Mouse (Mus musculus): ENCODE measurements at regions not wholly inside any gene's neighbourhood (a gene's known extent, or its start where the extent isn't known, plus 50 kb on each side); places are given as distances from the start of the nearest gene placed in this dataset.
A peak's percentile ranks its signal among the peaks of the same experiment; 100 is the strongest.

DNA sequence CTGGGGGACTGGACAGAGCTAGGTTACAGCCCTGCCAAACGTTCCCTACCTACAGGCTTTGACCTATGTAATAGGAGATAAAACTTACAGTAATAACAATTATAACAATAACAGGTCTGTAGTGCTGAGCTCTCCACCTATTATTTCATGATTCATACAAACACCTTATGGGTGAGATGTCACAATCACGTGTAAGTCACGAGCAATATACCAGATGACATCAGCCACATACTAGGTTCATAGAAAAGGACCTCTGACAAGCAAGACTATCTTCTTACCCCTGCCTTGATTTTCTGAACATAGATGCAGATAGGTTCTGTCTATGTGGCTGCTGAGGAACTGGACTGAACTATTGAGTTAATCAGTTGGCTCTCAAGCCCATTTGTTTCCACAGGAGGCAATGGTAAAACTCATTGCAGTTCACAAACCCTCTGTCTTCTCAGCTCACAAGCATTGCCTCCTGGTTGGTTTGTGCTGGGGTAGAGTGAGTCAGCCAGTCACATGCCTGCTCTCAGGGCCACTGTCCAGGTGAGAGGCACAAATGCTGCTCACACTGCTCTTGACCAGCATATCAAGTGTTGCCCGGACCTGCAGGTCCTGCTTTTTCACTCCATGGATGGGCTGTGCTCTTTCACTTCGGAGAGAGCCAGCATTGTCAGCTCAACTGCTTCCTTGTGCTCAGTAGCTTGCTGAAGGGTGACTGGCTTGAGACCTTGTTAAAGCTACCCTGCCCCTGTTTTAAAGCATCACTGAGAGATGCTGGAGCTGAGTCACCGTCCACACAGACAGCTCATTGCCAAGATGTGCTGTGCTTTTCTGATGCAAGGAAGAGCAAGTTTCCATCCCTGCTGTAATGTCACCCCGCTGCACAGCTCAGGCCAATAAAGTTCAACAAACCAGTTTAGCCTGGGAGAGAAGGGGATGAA is 1275.9 kb downstream of the Gsdmc2 start:
- peak in 1 of 2 experiments; percentile 25 for DNase-seq

- DNase-seq = no peak
Measured at GRCm38 (mm10) chr15:62567431-62567830, 1277.5 kb downstream of the Gsdmc2 start.

DNA sequence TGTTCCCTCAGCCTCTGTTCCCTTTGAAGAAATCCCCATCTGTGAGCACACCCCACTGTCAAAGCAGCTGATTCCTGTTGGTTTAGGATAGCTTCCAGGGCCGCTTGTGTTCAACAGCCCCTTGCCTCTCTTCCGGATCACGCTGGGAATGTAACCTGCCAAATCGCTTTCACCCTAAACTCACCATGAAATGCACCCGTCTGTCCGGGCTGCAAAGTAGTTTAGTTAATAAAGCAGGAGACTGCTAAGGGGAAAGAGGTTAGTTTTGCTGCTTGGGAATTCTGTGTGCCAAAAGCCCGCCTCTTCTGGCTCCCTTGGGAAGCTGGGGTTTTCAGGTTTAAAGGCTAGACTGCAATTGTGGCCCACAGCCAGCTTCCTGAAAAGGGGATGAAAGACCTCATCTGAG is 1278.9 kb downstream of the Gsdmc2 start:
- peak in 1 of 2 experiments; percentile 19 for DNase-seq

GRCm38 (mm10) chr15:62533233-62533632 is 1311.7 kb downstream of the Gsdmc2 start:
- no peak for DNase-seq

DNA sequence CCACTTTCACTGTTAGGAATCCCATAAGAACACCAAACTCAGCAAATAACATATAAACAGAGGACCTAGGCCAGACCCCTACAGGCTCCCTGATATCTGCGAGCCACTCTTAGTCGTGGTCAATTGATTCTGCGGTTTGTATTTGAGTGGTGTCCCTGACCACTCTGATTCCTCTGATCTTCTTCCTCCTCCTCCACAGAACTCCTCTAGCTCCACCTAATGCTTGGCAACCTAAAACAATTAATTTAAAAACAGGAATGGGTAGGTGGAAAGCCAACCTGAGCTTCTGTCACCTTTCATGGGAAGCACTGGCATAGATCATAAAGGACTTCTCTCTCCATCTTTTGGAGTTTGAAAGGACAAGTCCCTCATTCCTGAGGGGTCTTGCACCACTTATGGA is 1316.0 kb downstream of the Gsdmc2 start:
- DNase-seq = no peak

DNA sequence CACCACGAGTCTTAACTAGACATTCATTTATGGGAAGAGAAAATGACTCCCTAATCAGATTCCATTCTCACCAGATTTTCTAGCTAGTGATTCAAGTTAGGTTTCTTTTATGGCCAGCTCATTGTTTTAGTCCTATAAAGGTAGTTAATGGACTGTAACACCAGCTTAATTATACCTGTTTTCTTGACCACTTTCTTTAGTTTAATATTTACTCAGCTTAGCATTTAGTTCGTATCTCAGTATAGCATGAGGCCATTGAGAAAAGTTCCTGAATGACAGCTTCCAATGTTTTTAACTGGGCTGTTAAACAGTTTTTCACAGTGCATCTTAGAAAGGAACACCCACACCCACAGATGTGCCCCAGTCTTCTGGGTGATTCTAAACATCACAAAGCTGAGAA is 1320.3 kb downstream of the Gsdmc2 start:
- no peak for DNase-seq

GRCm38 (mm10) chr15:62524135-62524534 is 1320.8 kb downstream of the Gsdmc2 start:
- DNase-seq = no peak

DNA sequence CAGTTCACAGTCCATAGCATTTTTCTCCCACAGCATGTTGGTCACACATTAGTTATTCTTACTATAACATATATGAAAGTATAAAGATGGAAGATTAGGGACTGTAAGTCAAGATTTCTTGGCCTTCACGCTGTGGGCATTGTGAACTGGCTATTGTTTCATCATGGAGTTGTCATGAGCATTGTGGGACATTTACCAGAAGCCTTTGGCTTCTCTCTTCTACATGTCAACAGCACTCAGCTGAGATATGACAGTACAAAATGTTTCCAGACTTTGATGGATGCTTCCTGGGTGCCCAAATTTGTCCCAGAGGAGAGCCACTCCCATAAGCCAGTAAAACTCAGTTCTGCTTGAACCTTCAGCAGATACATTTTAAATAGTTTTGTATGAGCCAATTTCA is 1331.5 kb downstream of the Gsdmc2 start:
- no peak for DNase-seq

- no peak for DNase-seq
Measured at GRCm38 (mm10) chr15:62511461-62511860, 1333.5 kb downstream of the Gsdmc2 start.

GRCm38 (mm10) chr15:62503866-62504265 is 1341.1 kb downstream of the Gsdmc2 start:
- DNase-seq = no peak

GRCm38 (mm10) chr15:62500966-62501365 is 1344.0 kb downstream of the Gsdmc2 start:
- no peak for DNase-seq

DNA sequence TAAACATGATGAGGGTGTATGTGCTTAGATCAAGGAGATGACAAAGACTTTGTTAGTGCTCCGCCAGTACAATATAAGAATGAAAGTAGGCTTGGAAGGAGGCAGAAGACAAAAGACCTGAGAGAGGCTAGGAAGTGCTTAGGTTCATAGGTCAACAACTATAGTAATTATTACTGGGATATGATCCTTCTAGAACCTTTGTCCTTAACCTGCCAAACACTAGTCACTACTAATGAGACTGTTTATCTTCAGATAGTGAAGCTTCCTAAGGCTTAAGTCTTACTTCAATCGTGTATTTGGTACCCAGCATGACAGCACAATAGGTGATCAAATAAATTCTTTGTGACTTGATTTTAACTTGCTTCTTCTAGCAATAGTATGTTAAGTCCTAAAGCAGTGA is 1344.5 kb downstream of the Gsdmc2 start:
- DNase-seq = no peak

- no peak for DNase-seq
Measured at GRCm38 (mm10) chr15:62496193-62496592, 1348.8 kb downstream of the Gsdmc2 start.

- no peak for DNase-seq
Measured at GRCm38 (mm10) chr15:62492350-62492749, 1352.6 kb downstream of the Gsdmc2 start.

DNA sequence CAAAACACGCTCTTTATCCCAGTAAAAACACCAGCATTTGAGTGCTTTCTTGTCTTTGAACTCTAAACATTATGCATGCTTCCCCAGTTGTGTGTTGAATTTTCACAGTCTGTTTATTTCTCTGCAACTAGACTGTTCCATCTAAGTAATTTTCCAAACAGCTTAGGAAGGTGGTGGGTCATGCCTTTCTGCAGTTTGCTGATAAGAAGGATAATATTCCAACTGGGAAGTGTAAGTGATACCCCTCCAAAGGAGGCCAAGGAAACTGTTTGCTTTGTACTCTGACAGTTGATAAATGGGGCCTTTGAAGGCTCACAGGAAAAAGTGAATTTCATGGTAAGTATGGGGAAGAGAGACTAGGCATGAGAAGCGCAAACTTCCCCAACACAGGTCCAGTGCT is 1354.4 kb downstream of the Gsdmc2 start:
- no peak for DNase-seq

- DNase-seq = no peak
Measured at GRCm38 (mm10) chr15:62486540-62486939, 1358.4 kb downstream of the Gsdmc2 start.

- no peak for DNase-seq
Measured at GRCm38 (mm10) chr15:62484350-62484749, 1360.6 kb downstream of the Gsdmc2 start.

GRCm38 (mm10) chr15:62483534-62483933 is 1361.4 kb downstream of the Gsdmc2 start:
- DNase-seq = no peak

DNA sequence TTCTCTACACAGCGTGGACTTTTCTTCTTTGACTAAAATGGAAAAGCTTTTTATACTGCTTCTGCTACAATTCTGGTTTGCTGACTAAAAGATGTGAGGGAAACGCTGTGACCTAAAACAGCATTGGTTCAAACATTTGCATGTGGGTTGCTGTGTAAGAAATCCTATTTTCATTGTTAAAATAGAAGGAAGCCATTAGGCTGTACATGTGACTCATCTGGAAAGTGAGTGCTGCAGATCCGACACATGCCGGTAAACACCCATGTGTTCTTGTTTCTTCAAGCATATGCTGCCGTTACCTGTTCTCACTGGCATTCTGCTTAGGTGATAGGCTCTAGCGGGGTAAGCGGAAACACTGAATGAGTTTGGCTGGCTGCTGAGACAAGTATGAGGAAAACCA is 1362.6 kb downstream of the Gsdmc2 start:
- DNase-seq = no peak

DNA sequence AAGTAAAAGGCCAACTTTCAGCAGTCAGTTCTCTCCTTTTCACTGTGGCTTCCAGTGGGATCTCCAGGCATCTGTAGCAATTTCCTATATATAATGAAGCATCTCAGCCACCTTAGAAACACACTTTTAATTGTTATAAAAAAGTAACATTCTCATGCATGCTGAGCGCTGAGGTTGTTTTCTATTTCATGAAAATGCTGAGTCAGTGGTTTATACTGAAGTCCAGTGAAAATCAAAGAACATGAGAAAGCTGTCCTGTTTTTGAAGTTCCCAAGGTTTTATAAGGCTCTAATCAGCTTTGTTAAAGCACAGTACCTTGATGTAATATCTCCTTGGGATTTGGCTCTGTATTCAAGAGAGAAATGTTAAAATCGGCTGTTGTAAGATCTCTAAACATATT is 1367.2 kb downstream of the Gsdmc2 start:
- no peak for DNase-seq

GRCm38 (mm10) chr15:62476452-62476851 is 1368.5 kb downstream of the Gsdmc2 start:
- DNase-seq = no peak

DNA sequence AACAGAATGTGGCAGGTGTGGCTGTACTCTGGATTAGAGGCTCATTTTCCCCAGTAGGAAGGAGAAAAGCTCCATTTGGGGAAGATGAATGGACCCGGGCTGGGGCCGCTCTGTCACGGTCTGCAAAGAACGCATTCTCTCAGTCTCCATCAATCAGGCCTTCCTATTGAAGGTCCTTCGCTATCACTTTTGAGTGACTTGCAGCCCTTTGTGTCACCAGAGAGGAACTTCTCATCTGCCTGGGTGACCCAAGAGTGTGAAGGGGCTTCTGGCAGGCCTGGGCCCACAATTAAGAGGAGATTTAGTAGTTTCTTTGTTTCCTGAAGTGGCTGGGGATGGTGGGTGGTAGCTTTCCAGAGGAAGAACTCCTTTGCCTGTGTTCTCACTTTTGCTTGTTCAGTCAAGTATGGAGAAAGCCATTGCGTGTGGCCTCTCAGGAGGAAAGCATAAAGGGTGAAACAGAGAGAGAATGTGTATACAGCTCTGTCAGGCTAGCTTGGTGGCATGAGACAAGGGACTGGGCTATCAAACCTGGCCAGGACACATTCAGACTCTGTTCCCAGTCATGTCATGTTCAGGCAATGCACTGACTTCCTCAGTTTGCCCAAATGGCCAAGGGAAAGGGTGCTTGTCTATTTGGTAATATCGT is 1374.2 kb downstream of the Gsdmc2 start:
- no peak for DNase-seq

DNA sequence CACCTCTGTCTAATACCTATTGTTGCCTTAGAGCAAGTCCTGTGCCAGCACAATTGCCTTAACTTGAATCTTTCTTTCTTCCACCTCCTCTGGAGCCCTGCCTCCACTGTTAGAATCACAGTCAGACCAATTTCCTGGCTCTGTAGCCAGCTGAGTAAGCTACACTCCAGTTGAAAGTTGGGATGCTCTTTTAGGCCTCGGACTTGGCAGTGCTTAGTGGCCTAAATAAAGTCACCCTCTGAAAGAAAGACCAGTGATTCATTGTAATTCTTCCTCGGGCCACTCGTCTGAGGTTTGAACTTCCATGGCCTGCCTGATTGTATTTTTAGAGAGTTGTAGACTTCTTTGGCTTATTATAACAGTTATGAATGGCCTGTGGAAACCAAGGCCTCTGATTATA is 1376.9 kb downstream of the Gsdmc2 start:
- no peak for DNase-seq

DNA sequence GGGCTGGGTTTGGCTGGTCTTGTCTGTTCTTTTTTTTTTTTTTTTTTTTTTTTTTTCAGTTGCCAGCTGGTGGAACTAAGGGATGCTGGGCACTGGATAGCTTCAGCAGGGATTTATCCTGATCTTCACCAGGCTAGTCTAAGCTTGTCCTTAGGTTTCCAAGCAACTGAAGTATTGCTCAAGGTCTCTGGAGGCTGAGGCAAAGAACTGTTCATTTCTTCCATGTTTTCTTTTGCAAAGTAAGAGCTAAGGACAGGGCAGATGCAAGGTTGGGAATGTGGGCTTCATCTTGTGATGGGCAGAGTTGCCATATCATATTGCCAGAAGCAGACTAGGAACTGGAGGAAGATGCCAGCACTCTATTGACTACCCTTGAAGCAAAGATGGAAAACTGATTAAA is 1378.1 kb downstream of the Gsdmc2 start:
- DNase-seq = no peak

Measured in lung, postnatal 4 days (tissue).